Mouse (Mus musculus) kidney, postnatal 36 days (tissue): ENCODE results near the gene Rgs6.

Experiments used
- DNase-seq, 2 experiments: peaks; one replicate each; pipeline ENCODE4 v3.0.0; 2021 to 2022; ENCODE audit warnings: mixed read lengths in 2 of 2

The Rgs6 gene

GRCm38 (mm10) chr12:83039859-83040258, 451.8 kb downstream of the Rgs6 start:
- no peak for DNase-seq

- DNase-seq = no peak
Observed at GRCm38 (mm10) chr12:83043980-83044620, 456.0 kb downstream of the Rgs6 start.

GRCm38 (mm10) chr12:83044621-83044990, 456.5 kb downstream of the Rgs6 start:
- no peak for DNase-seq

GRCm38 (mm10) chr12:83045001-83045531, 457.0 kb downstream of the Rgs6 start:
- peak; percentile 35 to 42 for DNase-seq

GRCm38 (mm10) chr12:83046734-83047133, 458.6 kb downstream of the Rgs6 start:
- peak in 1 of 2 experiments; percentile 8 for DNase-seq

GRCm38 (mm10) chr12:83047710-83048109, 459.6 kb downstream of the Rgs6 start:
- no peak for DNase-seq

GRCm38 (mm10) chr12:83050514-83050913, 462.4 kb downstream of the Rgs6 start:
- DNase-seq = no peak

- peak in 1 of 2 experiments; percentile 24 for DNase-seq
Observed at GRCm38 (mm10) chr12:83052391-83052790, 464.3 kb downstream of the Rgs6 start.

GRCm38 (mm10) chr12:83055690-83056089, 467.6 kb downstream of the Rgs6 start:
- DNase-seq = no peak

GRCm38 (mm10) chr12:83066426-83066825, 478.3 kb downstream of the Rgs6 start:
- no peak for DNase-seq

GRCm38 (mm10) chr12:83070848-83071247, 482.8 kb downstream of the Rgs6 start:
- DNase-seq = no peak

- DNase-seq = peak in 1 of 2 experiments; percentile 25
Observed at GRCm38 (mm10) chr12:83072181-83072887, 484.2 kb downstream of the Rgs6 start.

- DNase-seq = peak in 1 of 2 experiments; percentile 20
Observed at GRCm38 (mm10) chr12:83072951-83073878, 485.1 kb downstream of the Rgs6 start.

GRCm38 (mm10) chr12:83073879-83074368, 485.8 kb downstream of the Rgs6 start:
- no peak for DNase-seq

GRCm38 (mm10) chr12:83076179-83076578, 488.1 kb downstream of the Rgs6 start:
- no peak for DNase-seq

GRCm38 (mm10) chr12:83077486-83077885, 489.4 kb downstream of the Rgs6 start:
- no peak for DNase-seq

- no peak for DNase-seq
Observed at GRCm38 (mm10) chr12:83083427-83083826, 495.3 kb downstream of the Rgs6 start.

- DNase-seq = no peak
Observed at GRCm38 (mm10) chr12:83084614-83085013, 496.5 kb downstream of the Rgs6 start.

GRCm38 (mm10) chr12:83087010-83087409, 498.9 kb downstream of the Rgs6 start:
- DNase-seq = peak; percentile 28 to 52

- peak; percentile 47 to 64 for DNase-seq
Observed at GRCm38 (mm10) chr12:83087555-83087954, 499.5 kb downstream of the Rgs6 start.

- no peak for DNase-seq
Observed at GRCm38 (mm10) chr12:83092001-83092400, 503.9 kb downstream of the Rgs6 start.

- no peak for DNase-seq
Observed at GRCm38 (mm10) chr12:83097787-83098186, 509.7 kb downstream of the Rgs6 start.
